Mouse (Mus musculus) spleen, postnatal 4 days (tissue): Measurements from ENCODE around the gene Ndufb6.
"Not testable (repeated sequence)": the region's sequence is repeated elsewhere in the genome, so short reads cannot be mapped to it uniquely, and the experiment has no call there.

Experiments used
- DNase-seq, 2 experiments: peaks; one replicate each; pipeline ENCODE4 v3.0.0; 2022; ENCODE audit warnings: low spot score in 2 of 2

Ndufb6 gene

GRCm38 (mm10) chr4:40279276-40279900, at the start of gene Ndufb6:
TSS of gene Ndufb6 (minus strand) at chr4:40279421.
- peak; percentile 95 to 99 for DNase-seq

GRCm38 (mm10) chr4:40327161-40327560, 47.9 kb upstream of the Ndufb6 start:
- DNase-seq, result peak in 1 of 2 experiments; percentile 45

GRCm38 (mm10) chr4:40324620-40325019, 45.4 kb upstream of the Ndufb6 start:
- DNase-seq, result no peak

DNA sequence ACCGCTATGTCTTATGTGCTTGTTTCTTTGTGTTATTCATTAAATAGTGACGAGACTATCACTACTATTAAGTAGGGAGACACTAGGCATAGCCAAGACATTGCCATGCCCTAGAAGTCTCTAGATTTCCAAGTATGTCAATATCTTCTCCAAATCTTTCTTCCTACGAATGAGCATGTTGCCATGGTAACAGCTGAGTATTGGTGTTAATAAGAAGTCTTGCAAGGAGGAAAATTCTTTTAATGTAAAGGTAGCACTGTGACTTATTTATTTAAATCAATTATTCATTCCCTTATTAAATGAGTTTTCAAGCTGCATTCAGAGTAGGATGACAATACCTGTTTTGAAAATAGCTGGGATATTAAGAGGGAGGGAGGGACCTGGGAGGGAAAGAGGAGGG, 38.2 kb upstream of the Ndufb6 start:
- DNase-seq, result no peak

GRCm38 (mm10) chr4:40313026-40313425, 33.8 kb upstream of the Ndufb6 start:
- no peak for DNase-seq

DNA sequence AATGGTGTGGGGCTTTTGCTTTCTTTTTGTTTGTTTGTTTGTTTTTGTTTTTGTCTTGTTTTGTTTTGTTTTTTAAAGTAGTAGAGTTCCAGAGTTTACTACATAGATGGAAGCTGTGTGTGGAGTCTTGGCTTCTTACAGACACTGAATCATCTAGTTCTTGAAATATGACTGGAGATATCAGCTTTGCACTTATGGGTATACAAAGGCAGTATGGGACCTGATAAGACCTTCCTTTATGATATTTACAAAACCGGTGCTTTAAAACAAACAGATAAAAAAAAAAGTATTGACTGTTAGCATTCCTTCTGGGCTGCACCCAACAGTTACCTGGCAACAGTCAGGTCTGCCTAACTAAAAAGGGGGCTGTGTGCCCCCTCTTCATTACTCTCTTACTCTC, 33.0 kb upstream of the Ndufb6 start:
- DNase-seq, result no peak

DNA sequence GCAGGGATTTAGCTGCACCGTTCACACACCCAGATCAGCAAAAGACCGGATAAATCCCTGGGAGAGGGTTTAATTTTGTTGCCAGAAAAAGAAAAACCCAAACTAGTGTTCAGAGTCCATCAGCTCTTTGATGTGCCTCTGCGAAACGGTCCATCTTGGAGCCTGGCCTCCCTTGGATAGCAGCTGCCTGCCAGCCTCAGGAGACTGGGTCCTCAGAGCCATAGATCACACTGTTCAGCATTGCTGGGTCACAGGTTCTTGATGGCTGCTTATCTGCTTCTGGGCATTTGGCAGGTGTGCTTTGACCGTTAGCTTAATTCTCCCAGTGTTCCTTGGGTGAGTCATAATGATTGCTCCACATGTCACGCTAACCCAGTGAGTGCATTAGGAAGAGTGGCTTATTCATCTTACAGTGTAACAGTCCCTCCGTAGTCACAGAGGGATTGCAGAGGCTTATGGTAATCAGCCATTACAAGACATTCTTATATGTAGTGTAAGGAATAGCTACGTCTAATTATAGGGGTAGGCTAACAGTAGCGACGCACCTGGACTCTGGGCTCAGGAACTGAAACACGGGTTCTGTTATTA, 31.7 kb upstream of the Ndufb6 start:
- DNase-seq, result no peak

GRCm38 (mm10) chr4:40309682-40310081, 30.5 kb upstream of the Ndufb6 start:
- no peak for DNase-seq

GRCm38 (mm10) chr4:40302445-40303125, 23.4 kb upstream of the Ndufb6 start:
- DNase-seq, result no peak

GRCm38 (mm10) chr4:40301076-40301789, 22.0 kb upstream of the Ndufb6 start:
- peak; percentile 56 to 77 for DNase-seq

DNA sequence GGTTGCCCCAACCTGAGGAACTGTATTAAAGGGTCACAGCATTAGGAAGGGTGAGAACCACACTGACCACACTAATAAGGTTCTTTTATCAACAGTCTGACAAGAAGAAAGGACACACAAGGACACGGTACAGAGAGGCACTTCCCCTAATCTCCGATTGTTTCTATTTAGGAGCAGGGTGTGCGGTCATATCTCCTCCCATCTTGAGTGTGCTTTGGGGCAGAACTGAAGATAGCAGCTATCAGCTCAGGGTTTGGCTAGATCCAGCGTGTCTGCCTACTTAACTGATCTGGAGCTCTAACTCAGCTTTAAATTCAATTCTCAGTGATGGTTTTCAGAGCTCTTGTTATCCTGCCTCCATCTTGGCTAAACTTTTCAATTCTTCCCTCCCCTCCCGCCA, 19.9 kb upstream of the Ndufb6 start:
- DNase-seq, result no peak

DNA sequence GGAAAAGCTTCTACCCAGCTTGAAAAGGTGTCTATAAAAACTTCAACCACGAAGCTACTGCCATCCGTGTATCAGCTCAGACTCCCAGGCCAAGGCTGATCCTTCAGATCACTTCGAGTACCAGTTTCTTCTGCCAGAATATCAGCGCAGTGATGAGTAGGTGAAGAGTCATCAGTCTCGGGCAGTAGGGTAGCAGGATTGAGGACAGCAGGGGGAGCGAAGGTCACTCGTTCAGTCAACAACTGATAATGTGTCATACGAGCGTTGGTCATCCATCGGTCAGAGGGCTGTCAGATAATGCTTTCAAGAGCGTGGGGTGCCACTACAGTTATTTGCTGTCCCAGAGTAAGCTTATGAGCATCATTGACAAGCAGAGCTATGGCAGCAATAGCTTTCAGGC, 12.3 kb upstream of the Ndufb6 start:
- DNase-seq, result not testable (repeated sequence)

DNA sequence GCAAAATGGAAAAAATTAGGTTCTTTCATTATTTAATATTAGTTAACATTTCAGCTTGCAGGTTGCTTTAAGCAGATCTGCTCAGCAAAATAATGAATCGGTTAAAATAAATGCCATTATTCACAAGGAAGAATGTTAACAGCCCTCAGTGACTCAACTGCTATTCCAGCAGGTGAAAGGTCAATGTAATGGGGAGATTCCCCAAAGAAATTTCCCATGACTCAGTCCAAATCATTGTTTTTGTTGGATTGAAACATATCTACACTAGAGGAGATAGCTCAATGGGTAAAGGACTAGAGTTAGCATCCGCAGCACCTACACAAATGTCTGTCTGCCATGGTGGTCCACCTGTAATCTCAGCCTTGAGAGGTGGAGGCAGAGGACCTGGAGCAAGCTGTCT, 9.8 kb upstream of the Ndufb6 start:
- DNase-seq, result no peak

- no peak for DNase-seq
Observed at GRCm38 (mm10) chr4:40287415-40287814, 8.2 kb upstream of the Ndufb6 start.

GRCm38 (mm10) chr4:40285582-40285981, 6.4 kb upstream of the Ndufb6 start:
- peak; percentile 63 to 85 for DNase-seq

GRCm38 (mm10) chr4:40278880-40279275, 343 bp downstream of the Ndufb6 start:
- no peak for DNase-seq

DNA sequence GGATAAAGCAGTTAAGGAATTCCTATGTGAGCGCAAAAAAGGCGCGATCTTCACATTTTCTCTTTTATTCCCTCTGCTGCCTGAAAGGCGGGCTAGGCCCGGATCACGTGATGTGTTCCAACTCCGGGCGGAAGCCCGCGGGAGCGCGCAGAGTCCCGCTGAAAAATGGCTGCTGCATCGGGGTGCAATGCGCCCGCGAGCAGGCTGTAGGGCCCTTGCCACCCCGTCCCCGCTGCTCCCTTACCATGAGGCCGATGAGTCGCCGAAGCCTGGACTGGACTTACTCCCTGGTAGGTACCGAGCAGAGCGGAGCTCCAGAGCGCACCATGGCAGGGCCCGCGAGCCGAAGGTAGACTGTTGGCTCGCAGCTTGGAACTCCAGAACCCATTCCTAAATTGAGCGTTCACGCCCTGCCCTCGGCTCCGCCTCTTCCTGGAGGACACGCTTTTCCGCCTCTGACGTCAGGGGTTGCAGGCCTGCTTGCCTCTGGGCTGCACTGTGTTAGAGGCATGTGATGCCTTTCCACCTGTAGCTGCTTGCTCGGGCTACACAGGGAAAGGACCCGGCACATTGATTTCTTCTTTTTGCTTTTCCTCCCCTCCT, 9.7 kb downstream of the Ndufb6 start, which contains the start of the genes Smim27 and Topors:
Smim27 (plus strand) TSS at position 150 of the 603 bp plus-strand sequence.
Topors (minus strand) TSS at position 421 of the 603 bp plus-strand sequence.
- DNase-seq, result peak; percentile 87 to 92

DNA sequence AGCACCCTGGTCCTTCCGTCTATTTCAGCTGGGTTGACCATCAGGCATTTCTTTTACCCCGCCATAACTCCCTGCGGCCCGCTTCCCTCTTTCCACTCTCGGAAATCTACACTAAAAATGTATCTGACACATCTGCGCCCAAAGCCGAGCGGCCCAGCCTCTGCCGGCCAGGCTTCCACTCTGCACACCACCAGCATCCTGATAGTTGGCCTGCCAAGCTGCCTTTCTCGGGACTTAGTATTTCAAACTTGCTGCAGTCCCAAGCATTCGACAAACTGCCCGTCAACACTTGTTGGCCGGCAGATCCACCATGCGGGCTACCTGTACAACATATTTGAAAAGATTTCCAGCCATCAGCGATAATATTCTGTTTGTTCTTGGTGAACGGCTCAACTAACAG, 10.4 kb downstream of the Ndufb6 start:
- peak in 1 of 2 experiments; percentile 76 for DNase-seq

DNA sequence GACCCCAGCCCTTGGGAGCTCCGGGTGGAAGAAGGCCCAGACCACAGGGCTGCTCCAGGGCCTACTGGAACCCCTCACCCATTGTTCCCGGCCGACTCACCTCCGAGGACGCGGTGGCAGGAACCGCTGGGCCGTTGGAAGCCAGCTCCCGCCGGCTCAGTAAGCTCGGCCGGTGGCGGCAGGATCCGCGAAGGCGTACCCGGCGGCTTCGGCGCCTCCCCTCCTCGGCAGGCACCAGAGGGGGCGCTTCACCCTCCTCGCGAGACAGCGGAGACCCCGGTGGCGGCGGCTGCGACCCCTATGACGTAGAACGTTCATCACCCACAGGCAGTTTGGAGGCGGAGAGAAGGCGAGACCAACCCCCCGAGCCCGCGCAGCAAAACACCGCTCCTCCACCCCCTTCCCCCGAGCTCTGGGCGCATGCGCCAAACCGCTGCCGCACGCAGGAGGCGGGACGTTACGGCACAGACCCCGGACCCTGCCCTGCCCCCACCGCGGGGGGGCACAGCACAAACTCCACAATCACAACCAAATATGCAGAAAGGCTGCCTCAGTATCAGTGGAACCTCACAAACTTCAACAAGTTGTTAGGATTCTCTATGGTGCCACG, 10.9 kb downstream of the Ndufb6 start:
- peak; percentile 87 to 95 for DNase-seq

GRCm38 (mm10) chr4:40267681-40268080, 11.5 kb downstream of the Ndufb6 start:
- no peak for DNase-seq

- DNase-seq, result no peak
Observed at GRCm38 (mm10) chr4:40264321-40264720, 14.9 kb downstream of the Ndufb6 start.
